Mouse (Mus musculus) cerebellum, adult 9-11 months (tissue): ENCODE measurements around the gene Olfr572.

Experiments used
- DNase-seq: peaks from one replicate; pipeline ENCODE4 v3.0.0; 2022

Gene Olfr572

GRCm38 (mm10) chr7:102924109-102924508, at the start of gene Olfr572:
TSS of gene Olfr572 (plus strand) at chr7:102924409.
- no peak for DNase-seq

GRCm38 (mm10) chr7:102876822-102877221, 47.4 kb upstream of the Olfr572 start, which contains the start of gene Olfr568:
TSS of gene Olfr568 (plus strand) at chr7:102877122.
- DNase-seq = no peak

GRCm38 (mm10) chr7:102890782-102891181, 33.4 kb upstream of the Olfr572 start, which contains the start of gene Olfr569:
TSS of gene Olfr569 (minus strand) at chr7:102890882.
- no peak for DNase-seq

GRCm38 (mm10) chr7:102915261-102915660, 8.9 kb upstream of the Olfr572 start:
- no peak for DNase-seq

GRCm38 (mm10) chr7:102916405-102916804, 7.8 kb upstream of the Olfr572 start:
- no peak for DNase-seq

- no peak for DNase-seq
Observed at GRCm38 (mm10) chr7:102917032-102917875, 7.0 kb upstream of the Olfr572 start, which contains the start of gene Olfr571. TSS of gene Olfr571 (minus strand) at chr7:102917536.

- no peak for DNase-seq
Observed at GRCm38 (mm10) chr7:102919632-102920031, 4.6 kb upstream of the Olfr572 start.

- no peak for DNase-seq
Observed at GRCm38 (mm10) chr7:102927105-102927504, 2.9 kb downstream of the Olfr572 start.

- no peak for DNase-seq
Observed at GRCm38 (mm10) chr7:102942475-102942874, 18.3 kb downstream of the Olfr572 start, which contains the start of gene Olfr573-ps1. TSS of gene Olfr573-ps1 (minus strand) at chr7:102942575.

- DNase-seq = no peak
Observed at GRCm38 (mm10) chr7:102943417-102943816, 19.2 kb downstream of the Olfr572 start.

GRCm38 (mm10) chr7:102948167-102948566, 24.0 kb downstream of the Olfr572 start, which contains the start of gene Olfr574:
TSS of gene Olfr574 (plus strand) at chr7:102948467.
- no peak for DNase-seq

- DNase-seq = no peak
Observed at GRCm38 (mm10) chr7:102950732-102951131, 26.5 kb downstream of the Olfr572 start.

GRCm38 (mm10) chr7:102958137-102958536, 33.9 kb downstream of the Olfr572 start:
- DNase-seq = no peak

- no peak for DNase-seq
Observed at GRCm38 (mm10) chr7:102958593-102958992, 34.4 kb downstream of the Olfr572 start, which contains the start of gene Olfr575. TSS of gene Olfr575 (minus strand) at chr7:102958775.

GRCm38 (mm10) chr7:102962360-102962759, 38.2 kb downstream of the Olfr572 start, which contains the start of gene Olfr576:
TSS of gene Olfr576 (plus strand) at chr7:102962660.
- no peak for DNase-seq

- no peak for DNase-seq
Observed at GRCm38 (mm10) chr7:102974399-102974798, 50.2 kb downstream of the Olfr572 start.

- DNase-seq = no peak
Observed at GRCm38 (mm10) chr7:102975843-102976242, 51.6 kb downstream of the Olfr572 start, which contains the start of gene Olfr577. TSS of gene Olfr577 (minus strand) at chr7:102975943.
